Mouse (Mus musculus): ENCODE results near the gene Unc93b1.
A peak's percentile ranks its signal among the peaks of the same experiment; 100 is the strongest.
"Not testable (repeated sequence)": the region's sequence is repeated elsewhere in the genome, so short reads cannot be mapped to it uniquely, and the experiment has no call there.

Gene Unc93b1

GRCm38 (mm10) chr19:3946715-3947114 is 11.7 kb downstream of the Unc93b1 start:
- DNase-seq (ENCODE audit: low read depth, low spot score), result no peak

DNA sequence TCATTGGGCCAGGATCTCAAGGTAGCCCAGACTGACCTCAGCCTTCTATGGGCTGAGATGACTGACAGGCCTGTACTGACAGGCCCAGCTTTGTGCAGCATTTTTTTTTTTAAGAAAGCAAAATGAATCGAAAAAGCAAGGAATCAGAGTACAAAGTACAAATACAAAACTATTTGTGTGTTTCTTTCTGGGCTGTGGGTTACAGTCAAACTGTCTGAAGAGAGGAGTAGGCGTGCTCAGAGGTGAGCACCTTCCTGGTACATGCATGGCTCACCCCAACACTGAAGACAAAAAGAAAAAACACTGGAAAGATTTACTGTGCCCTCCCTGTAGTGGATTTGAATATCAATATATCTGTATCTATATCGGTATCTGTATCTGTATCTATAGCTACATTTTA is 12.8 kb downstream of the Unc93b1 start:
- no peak for DNase-seq (ENCODE audit: low read depth, low spot score)

DNA sequence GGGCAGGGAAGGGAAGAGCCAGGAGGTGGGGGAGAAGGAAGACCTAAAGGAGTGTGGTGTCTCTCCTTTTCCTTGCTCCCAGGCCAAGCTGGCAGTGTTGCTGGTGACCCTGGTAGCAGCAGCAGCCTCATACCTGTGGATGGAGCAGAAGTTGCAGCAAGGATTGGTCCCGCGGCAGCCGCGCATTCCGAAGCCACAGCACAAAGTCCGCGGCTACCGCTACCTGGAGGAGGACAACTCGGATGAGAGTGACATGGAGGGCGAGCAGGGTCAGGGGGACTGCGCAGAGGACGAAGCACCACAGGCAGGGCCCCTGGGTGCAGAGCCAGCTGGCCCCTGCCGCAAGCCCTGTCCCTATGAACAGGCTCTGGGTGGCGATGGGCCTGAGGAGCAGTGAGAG is 13.6 kb downstream of the Unc93b1 start:
- no peak for DNase-seq (ENCODE audit: low read depth, low spot score)

DNA sequence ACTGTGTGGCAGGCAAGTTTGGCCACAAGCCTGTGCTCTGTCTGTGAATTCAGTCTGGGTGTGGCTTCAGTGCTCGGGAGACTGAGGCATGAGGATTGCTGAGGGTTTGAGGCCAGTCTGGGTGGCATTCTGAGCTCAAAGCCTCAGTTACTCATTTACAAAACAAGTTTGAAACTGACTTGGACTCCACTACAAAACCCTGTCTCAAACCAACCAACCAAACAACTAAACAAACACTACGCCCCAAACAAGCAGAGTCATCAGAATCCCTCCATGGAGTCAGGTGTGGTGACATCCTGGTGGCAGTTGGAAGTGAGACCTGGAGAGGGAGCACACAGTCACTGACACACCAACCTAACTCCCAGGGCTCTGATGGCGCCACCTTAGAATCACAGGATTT is 15.3 kb downstream of the Unc93b1 start:
- no peak for DNase-seq (ENCODE audit: low read depth, low spot score)

DNA sequence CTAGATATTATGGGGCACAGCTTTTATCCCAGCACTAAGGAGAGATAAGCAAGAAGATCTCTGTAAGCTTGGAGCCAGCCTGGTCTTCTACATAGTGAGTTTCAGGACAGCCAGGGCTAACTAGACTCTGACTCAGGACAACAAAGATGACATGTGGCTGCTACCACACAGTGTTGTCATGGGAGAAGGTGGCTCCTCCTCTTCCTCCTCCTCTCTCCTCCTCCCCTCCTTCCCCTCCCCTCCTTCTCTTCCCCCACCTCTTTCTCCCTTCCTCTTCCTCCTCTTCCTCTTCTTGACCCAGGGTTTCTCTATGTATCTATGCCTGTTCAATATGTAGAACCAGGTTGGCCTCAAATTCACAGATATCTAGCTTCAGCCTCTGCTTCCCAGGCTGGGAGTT is 16.5 kb downstream of the Unc93b1 start:
- DNase-seq (ENCODE audit: low read depth, low spot score), result no peak

- no peak for DNase-seq (ENCODE audit: low read depth, low spot score)
These were observed 17.1 kb downstream of the Unc93b1 start for GRCm38 (mm10) chr19:3952099-3952498.

DNA sequence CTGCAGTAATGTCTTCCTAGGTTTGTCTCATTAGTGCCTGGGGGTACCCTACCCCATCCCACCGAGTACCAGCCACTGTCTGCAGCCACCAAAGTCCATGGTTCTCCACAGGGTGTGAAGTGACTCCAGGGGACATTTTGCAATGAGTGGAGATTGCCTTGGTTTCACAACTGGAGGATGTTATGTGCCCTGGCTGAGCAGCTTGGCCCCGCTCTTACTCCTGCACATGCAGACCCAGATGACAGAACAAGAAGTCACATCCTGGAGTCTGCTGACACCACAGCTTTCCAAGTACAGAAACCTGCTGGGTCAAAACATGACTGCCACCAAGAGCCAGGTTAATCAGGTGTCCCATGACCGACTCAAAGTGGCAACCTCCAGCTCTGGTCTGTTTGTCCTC is 20.0 kb downstream of the Unc93b1 start:
- no peak for DNase-seq (ENCODE audit: low read depth, low spot score)

DNA sequence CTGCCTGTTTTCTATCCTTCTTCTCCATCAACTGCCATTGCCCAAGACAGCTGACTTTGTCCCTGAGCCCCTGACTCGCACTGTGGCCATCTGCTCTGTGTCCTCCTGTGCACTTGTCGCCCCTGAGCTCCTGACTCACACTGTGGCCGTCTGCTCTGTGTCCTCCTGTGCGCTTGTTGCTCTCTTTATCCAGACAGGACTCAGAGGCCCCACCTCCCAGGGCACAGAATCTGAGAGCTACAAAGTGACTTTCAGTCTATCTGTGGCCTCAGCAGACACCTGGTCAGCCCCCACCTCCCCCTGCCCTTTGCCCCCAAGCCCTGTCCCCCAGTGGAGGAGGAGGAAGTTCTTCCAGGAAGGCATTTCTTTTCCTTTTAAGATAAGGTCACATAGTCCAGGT is 20.8 kb downstream of the Unc93b1 start:
- DNase-seq (ENCODE audit: low read depth, low spot score), result no peak

DNA sequence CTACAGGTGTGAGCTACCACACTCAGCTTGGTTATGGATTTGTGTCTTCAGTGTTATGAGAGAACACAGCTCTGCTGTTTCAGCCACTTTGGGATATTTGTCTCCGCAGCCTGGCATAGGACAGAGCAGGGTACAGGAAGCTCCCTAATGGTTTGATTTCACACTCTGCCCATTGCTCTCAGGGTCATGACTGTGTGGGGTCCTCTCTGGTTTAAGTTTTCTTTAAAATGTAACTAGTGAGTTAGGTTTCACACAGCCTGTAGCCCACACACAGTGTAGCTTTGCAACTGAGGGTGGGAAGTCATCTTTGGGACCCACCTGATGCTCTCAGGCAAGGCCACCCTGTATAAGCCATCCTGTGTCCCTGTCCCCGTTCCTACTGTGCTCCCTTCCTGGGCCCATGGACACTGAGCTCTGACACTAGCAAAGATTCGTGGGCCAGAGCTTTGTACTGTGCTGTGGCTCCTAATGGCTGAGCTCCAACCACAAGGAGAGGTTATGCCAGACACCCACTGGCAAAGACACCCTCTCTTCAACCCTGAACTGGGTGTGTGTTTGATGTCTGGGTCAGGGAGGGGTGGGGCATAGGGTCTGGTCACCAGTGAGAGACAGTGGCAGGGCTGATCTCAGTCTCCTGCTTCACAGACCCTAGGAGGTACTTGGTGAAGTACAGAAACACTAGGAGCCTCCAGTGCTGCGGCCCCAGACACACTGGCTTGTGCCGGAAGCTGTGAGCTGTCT is 22.5 kb downstream of the Unc93b1 start:
- DNase-seq (ENCODE audit: low read depth, low spot score), result not testable (repeated sequence)

- no peak for DNase-seq (ENCODE audit: low read depth, low spot score)
These were observed 23.5 kb downstream of the Unc93b1 start, which contains the start of gene Aldh3b3 for GRCm38 (mm10) chr19:3958470-3958869. Gene Aldh3b3, plus strand, starts transcription at chr19:3958645.

GRCm38 (mm10) chr19:3959030-3959429 is 24.0 kb downstream of the Unc93b1 start:
- DNase-seq (ENCODE audit: low read depth, low spot score), result no peak

DNA sequence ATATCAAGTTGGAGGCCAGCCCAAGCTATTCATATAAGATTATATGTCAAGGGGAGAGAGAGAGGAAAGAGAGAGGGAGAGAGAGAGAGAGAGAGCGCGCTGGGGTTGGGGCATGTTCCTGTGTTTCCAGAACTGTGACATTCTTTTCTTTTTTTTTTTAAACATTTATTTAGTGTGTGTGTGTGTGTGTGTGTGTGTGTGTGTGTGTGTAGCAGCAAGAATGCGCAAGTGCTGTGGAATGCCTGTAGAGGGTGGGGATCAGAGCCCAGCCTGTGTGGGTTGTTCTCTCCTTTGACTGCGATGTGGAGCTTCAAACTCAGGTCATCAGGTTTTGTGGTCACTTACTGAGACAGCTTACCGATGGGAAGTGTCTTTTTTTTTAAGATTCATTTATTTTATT is 25.2 kb downstream of the Unc93b1 start:
- DNase-seq (ENCODE audit: low read depth, low spot score), result no peak

- DNase-seq (ENCODE audit: low read depth, low spot score), result not testable (repeated sequence)
These were observed 26.8 kb downstream of the Unc93b1 start for GRCm38 (mm10) chr19:3961805-3962204.

GRCm38 (mm10) chr19:3962469-3962868 is 27.5 kb downstream of the Unc93b1 start:
- no peak for DNase-seq (ENCODE audit: low read depth, low spot score)

GRCm38 (mm10) chr19:3964030-3964429 is 29.0 kb downstream of the Unc93b1 start:
- DNase-seq (ENCODE audit: low read depth, low spot score), result no peak

DNA sequence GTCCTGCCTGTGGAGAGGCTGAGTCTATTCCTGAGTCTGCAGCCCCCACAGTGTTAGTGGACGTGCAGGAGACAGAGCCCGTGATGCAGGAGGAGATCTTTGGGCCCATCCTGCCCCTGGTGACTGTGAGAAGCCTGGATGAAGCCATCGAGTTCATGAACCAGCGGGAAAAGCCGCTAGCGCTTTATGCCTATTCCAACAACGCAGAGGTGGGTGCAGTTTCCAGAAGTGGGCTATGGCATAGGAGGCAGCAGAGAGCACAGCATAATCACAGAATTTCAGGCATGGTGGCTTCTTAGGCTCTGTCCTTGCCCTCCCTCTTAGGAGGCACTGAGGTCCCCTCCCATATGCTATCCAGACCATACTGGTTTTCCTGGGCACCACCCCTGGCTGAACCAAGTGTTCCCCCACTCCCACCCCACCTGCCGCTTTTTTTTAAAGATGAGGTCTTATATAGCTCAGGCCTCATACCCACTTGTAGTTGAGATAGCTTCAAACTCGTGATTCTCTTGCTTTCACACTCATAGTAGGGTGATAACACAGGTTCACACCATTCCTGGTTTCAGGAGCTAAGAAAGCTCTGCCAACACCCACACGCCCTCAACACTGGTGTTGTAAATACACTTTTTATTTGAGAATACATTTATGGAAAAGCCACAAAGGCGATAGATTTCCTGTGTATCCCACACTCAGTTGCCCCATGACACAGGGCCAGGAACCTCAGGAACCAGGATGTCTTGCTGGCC is 31.5 kb downstream of the Unc93b1 start:
- DNase-seq (ENCODE audit: low read depth, low spot score), result peak; percentile 46

DNA sequence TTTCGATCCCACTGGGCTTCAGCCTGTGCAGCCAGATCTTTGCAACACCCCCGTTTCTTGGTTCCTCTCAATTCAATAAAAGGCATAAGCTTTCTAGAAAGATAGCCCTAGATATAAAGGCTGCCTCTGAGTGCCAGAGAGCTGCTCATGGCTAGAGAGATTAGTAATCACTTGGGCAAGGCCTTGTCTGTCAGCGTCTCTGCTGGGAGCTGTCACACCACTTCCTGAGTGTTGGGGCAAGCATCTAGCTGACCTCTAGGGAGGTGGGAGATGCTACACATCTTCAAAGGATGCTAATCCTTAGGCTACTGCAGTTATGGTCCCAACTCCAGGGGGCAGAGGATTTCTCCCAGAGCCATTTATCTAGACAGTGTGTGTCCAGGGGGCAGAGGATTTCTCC is 32.3 kb downstream of the Unc93b1 start:
- no peak for DNase-seq (ENCODE audit: low read depth, low spot score)

DNA sequence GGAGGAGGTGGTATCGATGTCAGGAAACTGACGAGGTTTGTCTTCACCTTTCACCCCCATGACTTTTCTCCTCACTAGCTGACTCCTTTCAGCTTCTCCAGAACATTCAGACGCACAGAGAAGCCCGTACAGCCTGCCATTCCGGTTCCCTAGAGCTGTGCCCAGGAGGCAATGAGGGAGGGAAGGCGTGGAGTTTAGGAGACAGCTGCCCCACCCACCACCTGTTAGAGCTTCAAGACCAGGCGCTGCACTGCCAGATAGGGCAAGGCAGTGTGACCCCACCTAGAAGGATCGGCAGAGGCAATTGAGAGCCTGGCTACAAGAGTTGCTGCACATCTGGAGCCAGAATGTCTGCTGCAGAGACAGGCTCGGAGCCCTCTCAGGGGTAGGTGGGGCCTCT is 37.2 kb downstream of the Unc93b1 start, which contains the start of gene Aldh3b2:
TSS of gene Aldh3b2 (plus strand) at position 100 of the 400 bp plus-strand sequence.
- no peak for DNase-seq (ENCODE audit: low read depth, low spot score)

- not testable (repeated sequence) for DNase-seq (ENCODE audit: low read depth, low spot score)
These were observed 39.6 kb downstream of the Unc93b1 start for GRCm38 (mm10) chr19:3974608-3975007.

- DNase-seq (ENCODE audit: low read depth, low spot score), result no peak
These were observed 40.9 kb downstream of the Unc93b1 start for GRCm38 (mm10) chr19:3975866-3976265.

- DNase-seq (ENCODE audit: low read depth, low spot score), result peak; percentile 60
These were observed 45.3 kb downstream of the Unc93b1 start for GRCm38 (mm10) chr19:3980309-3980708.

GRCm38 (mm10) chr19:3980917-3981316 is 45.9 kb downstream of the Unc93b1 start:
- DNase-seq (ENCODE audit: low read depth, low spot score), result no peak

Measured in telencephalon, adult 2 months (tissue).